Mouse (Mus musculus) olfactory bulb, adult 2 months (tissue): ENCODE measurements around the gene Psma6. TPM values are rescaled to one million over a fixed set of nuclear protein-coding genes. Genes with fewer than 3 reads are reported as not detected.

ENCODE experiments used
- H3K27ac ChIP-seq: fragments of 200-500 bp; 2 replicates; pipeline ENCODE4 v1.5.1; 2012; ENCODE audit warnings: low read depth, low read length; ENCODE audit not compliant: insufficient read depth
- H3K4me1 ChIP-seq: fragments of 200-500 bp; 2 replicates; pipeline ENCODE4 v1.6.1; 2012; ENCODE audit warnings: low read length; ENCODE audit not compliant: control insufficient read depth, insufficient read depth
- H3K4me3 ChIP-seq: fragments of 200-500 bp; 2 replicates; pipeline ENCODE4 v1.5.1; 2012; ENCODE audit warnings: mild to moderate bottlenecking, low read depth, low read length, moderate library complexity; ENCODE audit not compliant: insufficient read depth
- CTCF ChIP-seq: fragments of 200-500 bp; IDR thresholded peaks from 2 replicates; pipeline ENCODE4 v1.5.1; 2012; ENCODE audit warnings: low read depth, mild to moderate bottlenecking, low read length, moderate library complexity; ENCODE audit not compliant: insufficient read depth
- POLR2A ChIP-seq: fragments of 200-500 bp; IDR thresholded peaks from 2 replicates; pipeline ENCODE4 v1.6.1; 2012; ENCODE audit warnings: mild to moderate bottlenecking, low read depth, low read length, moderate library complexity; ENCODE audit not compliant: insufficient read depth
- WGBS: fragments of 180-500 bp; shearing (Covaris S2); methylation state at CpG from one replicate; pipeline ENCODE4 v1.1.7; 2018; 5-methylcytosine and 5-hydroxymethylcytosine counted together
- polyA plus RNA-seq: library from polyadenylated mRNA; stranded (reverse); fragments of >200 nt; gene quantifications from 2 replicates; pipeline ENCODE4 v1.2.4, GENCODE M21; 2012; ENCODE audit warnings: low replicate concordance; ENCODE audit not compliant: missing spikeins, insufficient read depth, insufficient read length

Psma6 gene
- polyA plus RNA-seq, 1 experiment, result not detected

GRCm38 (mm10) chr12:55407888-55408287, 23.9 kb downstream of the Psma6 start:
- Histone ChIP-seq H3K27ac (no peak overlapping the region), H3K4me1 (no peaks in the 10 kb centered on the region), H3K4me3 (no peak overlapping the region)
- WGBS, result 79% methylated on average over 5 of the region's 5 CpGs
- TF ChIP-seq CTCF, result no peak
- TF ChIP-seq POLR2A, result no peak

- TF ChIP-seq POLR2A, result no peak
- no peak for TF ChIP-seq CTCF
- Histone ChIP-seq H3K4me1 (no peaks in the 10 kb centered on the region), H3K27ac (no peak overlapping the region), H3K4me3 (no peak overlapping the region)
- WGBS, result 95% methylated on average over 5 of the region's 5 CpGs
Measured at GRCm38 (mm10) chr12:55415255-55415654, 31.2 kb downstream of the Psma6 start.

- 78% methylated on average over 1 of the region's 1 CpGs for WGBS
- TF ChIP-seq POLR2A (no peak), CTCF (no peak)
- no peak overlapping the region for H3K4me3 ChIP-seq
Measured at GRCm38 (mm10) chr12:55415762-55416161, 31.7 kb downstream of the Psma6 start.

DNA sequence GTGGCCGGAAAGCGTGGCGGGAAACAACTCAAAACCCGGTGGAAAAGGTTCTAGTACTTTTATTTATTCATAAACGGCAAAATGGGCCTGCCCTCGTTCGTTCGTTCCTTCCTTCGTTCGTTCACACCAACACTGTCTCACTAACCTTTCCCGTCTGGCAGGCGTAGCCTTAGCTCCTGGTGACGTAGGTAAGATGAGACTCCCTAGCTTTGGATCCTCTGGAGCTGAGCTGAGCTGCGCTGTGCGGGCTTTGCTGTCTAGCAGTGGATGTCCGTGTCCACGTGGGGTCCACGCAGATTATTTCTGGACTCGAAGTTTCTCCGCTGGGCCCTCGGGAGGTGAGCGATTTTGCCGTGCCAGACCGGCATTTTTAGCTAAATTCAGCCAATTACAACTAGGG, 36.2 kb downstream of the Psma6 start:
- no peak for TF ChIP-seq POLR2A
- Histone ChIP-seq H3K4me1 (no peaks in the 10 kb centered on the region), H3K27ac (no peak overlapping the region), H3K4me3 (no peak overlapping the region)
- 96% methylated on average over 24 of the region's 24 CpGs for WGBS

More at GRCm38 (mm10) chr12:55415762-55416161, 31.7 kb downstream of the Psma6 start:
- Histone ChIP-seq H3K4me1 (no peaks in the 10 kb centered on the region), H3K27ac (no peak overlapping the region)

DNA sequence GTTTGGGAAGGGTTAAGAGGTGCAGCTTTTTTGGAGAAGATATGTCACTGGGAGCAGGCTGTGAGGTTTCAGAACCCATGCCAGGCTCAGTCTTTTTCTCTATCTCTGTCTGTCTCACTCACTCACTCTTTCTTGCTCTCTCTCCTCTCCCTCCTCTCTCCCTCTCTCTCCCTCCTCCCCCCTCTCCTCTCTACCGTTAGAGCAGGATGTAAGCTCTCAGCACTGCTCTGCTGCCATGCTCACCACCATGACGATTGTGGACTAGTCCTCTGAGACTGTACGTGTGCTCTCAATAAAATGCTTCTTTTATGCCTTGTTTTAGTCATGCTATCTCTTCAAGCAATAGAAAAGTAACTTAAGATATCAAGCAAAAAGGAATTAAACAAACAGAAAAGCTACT, 38.0 kb downstream of the Psma6 start:
- Histone ChIP-seq H3K4me3 (no peak overlapping the region), H3K4me1 (no peaks in the 10 kb centered on the region), H3K27ac (no peak overlapping the region)
- TF ChIP-seq POLR2A (no peak), CTCF (no peak)
- 33% methylated on average over 3 of the region's 3 CpGs for WGBS

- H3K4me3 ChIP-seq, result no peak overlapping the region
- TF ChIP-seq CTCF (no peak), POLR2A (no peak)
- no peak overlapping the region for H3K27ac ChIP-seq
- WGBS, result 93% methylated on average over 7 of the region's 7 CpGs
- H3K4me1 ChIP-seq, result no peaks in the 10 kb centered on the region
Measured at GRCm38 (mm10) chr12:55426300-55426699, 42.3 kb downstream of the Psma6 start.

DNA sequence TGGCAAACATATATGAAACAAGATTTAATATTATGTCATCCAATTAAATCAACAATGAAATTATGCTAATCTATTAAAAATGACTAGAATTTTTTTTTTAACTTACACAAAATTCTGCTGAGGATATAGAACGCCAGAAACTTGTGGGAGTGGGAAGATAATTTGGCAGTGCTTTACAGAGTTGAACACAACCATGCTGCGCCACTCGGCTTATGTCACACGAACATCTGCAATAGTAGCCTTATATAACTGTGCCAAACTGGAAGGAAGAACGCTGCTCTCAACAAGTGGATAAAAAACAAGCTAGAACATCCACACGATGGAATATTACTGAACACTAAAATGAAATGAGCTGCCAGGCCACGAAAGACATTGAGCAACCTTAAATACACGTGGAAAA, 45.2 kb downstream of the Psma6 start:
- TF ChIP-seq CTCF, result no peak
- no peak for TF ChIP-seq POLR2A
- Histone ChIP-seq H3K4me1 (no peaks in the 10 kb centered on the region), H3K4me3 (no peak overlapping the region), H3K27ac (no peak overlapping the region)
- 73% methylated on average over 8 of the region's 8 CpGs for WGBS

DNA sequence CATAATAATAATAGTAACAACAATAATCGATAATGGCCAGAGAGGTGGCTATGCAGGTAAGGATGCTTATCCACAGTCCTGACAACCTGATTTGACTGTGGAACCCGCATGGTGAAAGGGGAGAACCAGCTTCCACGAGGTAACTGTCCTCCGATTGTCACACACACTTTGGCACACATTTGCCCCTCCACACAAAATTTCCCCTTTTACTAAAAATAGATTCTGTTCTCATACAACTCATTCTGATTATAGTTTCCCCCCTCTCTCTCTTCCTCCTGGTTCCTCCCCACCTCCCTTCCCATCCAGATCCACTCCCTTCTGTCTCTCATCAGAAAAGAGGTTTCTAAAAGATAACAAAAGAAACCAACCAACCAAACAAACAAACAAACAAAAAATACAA, 45.9 kb downstream of the Psma6 start:
- 93% methylated on average over 4 of the region's 4 CpGs for WGBS
- no peak for TF ChIP-seq CTCF
- TF ChIP-seq POLR2A, result no peak
- Histone ChIP-seq H3K4me3 (no peak overlapping the region), H3K27ac (no peak overlapping the region), H3K4me1 (no peaks in the 10 kb centered on the region)

DNA sequence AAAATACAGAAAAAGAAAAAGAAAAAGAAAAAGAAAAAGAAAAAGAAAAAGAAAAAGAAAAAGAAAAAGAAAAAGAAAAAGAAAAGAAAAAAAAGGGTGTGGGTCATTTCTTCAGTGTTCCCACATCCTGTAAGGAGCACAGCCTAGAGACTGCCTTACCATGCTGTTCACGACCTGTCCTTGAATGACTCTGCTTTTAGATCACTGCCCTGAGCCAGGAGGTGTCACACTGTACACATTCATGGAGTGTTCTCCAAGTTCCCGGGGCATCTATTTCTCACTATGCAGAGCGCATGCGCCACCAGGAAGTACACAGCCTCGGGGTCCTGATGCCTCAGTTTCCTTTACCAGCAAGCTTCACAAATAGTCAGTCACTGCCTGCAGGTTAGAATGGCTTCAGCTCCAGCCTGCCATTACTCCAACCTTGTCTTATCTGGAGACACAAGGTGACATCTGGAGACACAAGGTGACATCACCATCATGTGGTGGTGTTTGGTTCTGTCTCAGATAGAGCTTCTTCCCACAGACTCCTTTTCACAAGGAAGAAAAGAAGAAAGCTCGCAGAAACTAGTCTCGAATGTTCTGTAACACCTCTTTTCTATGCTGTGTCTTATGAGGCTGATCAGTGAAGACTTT, 48.4 kb downstream of the Psma6 start:
- no peak overlapping the region for H3K27ac ChIP-seq
- 85% methylated on average over 7 of the region's 7 CpGs for WGBS
- no peaks in the 10 kb centered on the region for H3K4me1 ChIP-seq
- TF ChIP-seq CTCF (no peak), POLR2A (no peak)
- no peak overlapping the region for H3K4me3 ChIP-seq

DNA sequence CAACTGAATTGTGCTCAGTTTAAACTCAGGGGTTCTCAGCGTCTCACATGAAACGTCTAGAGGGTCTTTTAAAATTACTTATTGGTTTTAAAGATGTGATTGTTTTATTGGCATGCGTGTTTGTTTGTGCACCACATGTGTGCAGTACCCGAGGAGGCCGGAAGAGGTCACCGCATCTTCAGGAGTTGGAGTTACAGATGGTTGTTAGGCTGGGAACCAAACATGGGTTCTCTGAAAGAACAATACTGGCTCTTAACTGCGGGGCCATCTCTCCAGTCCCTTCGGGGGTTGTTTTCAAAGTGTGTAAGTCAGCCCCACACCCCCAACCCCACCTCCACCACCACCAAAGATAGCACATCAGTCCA, 48.9 kb downstream of the Psma6 start:
- no peaks in the 10 kb centered on the region for H3K4me1 ChIP-seq
- no peak overlapping the region for H3K27ac ChIP-seq
- TF ChIP-seq POLR2A, result no peak
- TF ChIP-seq CTCF, result no peak
- 95% methylated on average over 8 of the region's 8 CpGs for WGBS
- no peak overlapping the region for H3K4me3 ChIP-seq
